Mouse (Mus musculus) limb, embryonic 10.5 days (tissue): ENCODE data around the gene Wnt2b. TPM values are rescaled to one million over a fixed set of nuclear protein-coding genes. Genes with fewer than 3 reads are reported as not detected.

Experiments used
- DNase-seq: peaks from one replicate; pipeline ENCODE4 v3.0.0-alpha.2; 2017; ENCODE audit warnings: low spot score
- H3K27ac ChIP-seq: fragments of 300-500 bp; sonication (generic); 2 replicates; pipeline ENCODE4 v1.5.1; 2016; ENCODE audit warnings: mild to moderate bottlenecking
- H3K27me3 ChIP-seq: fragments of 300-500 bp; sonication (generic); 2 replicates; pipeline ENCODE4 v1.6.1; 2016; ENCODE audit warnings: low read depth, mild to moderate bottlenecking; ENCODE audit not compliant: poor library complexity, severe bottlenecking
- H3K36me3 ChIP-seq: fragments of 300-500 bp; sonication (generic); 2 replicates; pipeline ENCODE4 v1.6.1; 2016; ENCODE audit warnings: mild to moderate bottlenecking, moderate library complexity
- H3K4me1 ChIP-seq: fragments of 300-500 bp; sonication (generic); 2 replicates; pipeline ENCODE4 v1.6.1; 2016
- H3K4me3 ChIP-seq: fragments of 300-500 bp; sonication (generic); 2 replicates; pipeline ENCODE4 v1.5.1; 2016; ENCODE audit warnings: mild to moderate bottlenecking, moderate library complexity
- H3K9me3 ChIP-seq: fragments of 300-500 bp; sonication (generic); replicated peaks from 2 replicates; pipeline ENCODE4 v1.6.1; 2016; ENCODE audit warnings: mild to moderate bottlenecking
- WGBS: fragments of 180-500 bp; shearing (Covaris S2); methylation state at CpG from one replicate; pipeline ENCODE4 v1.1.7; 2016; 5-methylcytosine and 5-hydroxymethylcytosine counted together
- polyA plus RNA-seq: library from polyadenylated mRNA; unstranded; fragments of >200 nt; fragmentation: Nextera tagmentation; extraction: Ambion mirVana; gene quantifications from 2 replicates; pipeline ENCODE4 v1.2.1, GENCODE M21; 2016

Gene Wnt2b
- polyA plus RNA-seq, 1 experiment from 2014 or later = 0.39 TPM

DNA sequence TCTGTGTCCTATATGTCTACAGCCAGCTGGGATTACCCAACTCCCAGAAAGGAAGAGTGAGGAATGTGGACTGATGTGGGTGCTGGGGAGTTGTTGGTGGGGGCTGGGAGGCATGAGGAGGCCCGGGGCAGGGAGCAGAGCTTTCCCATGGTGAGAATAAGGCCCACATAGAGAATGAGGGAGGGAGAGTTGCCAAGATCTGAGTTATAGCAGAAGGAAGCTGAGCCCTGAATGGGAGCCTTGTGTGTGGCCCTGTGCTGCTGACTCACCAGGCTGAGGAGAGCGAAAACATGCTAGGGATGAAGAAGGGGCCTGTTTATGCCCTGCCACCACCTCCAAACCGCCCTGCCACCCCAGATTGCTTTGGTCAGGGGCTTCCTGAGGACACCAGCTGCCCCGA is 32.1 kb upstream of the Wnt2b start:
- H3K4me1 ChIP-seq = peaks cover 29% of the 10 kb centered on the region
- H3K27ac ChIP-seq = peak overlapping the region; percentile 42
- DNase-seq = no peak
- no peaks in the 10 kb centered on the region for H3K27me3 ChIP-seq
- WGBS = 46% methylated on average over 4 of the region's 4 CpGs
- no peak overlapping the region for H3K4me3 ChIP-seq
- H3K9me3 ChIP-seq = no peaks in the 10 kb centered on the region
- no peaks in the 10 kb centered on the region for H3K36me3 ChIP-seq

DNA sequence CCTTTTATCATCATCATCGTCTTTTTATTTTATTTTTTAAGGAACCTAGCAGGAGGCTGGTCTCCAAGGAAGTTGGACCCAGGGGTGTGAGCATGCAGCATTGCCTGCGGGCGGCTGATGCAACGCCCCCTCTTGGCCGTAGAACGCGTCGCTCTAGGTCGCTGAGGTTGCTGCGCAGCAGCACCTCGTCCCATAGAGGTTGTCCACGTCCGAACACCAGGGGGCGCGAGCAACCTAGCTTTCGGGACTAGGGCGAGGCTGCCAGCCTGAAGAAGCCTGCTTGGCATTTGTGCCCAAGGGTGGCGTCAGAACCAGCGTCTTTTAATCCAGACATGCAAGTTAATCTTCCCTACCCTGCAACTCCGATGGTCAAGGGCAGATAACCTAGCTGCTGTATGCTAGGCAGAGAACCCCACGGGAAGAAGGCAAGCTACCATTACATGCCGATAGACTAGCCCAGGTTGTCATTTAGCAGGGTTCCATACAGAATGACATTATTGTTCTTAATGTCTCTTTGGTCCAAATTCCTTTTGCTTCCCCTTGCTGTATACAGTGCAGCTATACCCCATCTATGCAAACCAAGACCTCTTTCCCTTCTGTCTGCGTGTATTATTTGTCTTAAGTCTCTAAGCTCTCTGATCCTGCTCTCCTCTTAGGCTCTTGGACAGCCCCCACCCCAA is 31.1 kb upstream of the Wnt2b start:
- peak; percentile 90 for DNase-seq
- Histone ChIP-seq H3K27ac (no peak overlapping the region), H3K4me1 (peaks cover 20% of the 10 kb centered on the region), H3K27me3 (no peaks in the 10 kb centered on the region), H3K4me3 (0 out of 2 replicates have a peak overlapping the region, but pooled peaks have one; percentile 2), H3K36me3 (no peaks in the 10 kb centered on the region), H3K9me3 (no peaks in the 10 kb centered on the region)
- 17% methylated on average over 23 of the region's 23 CpGs for WGBS

- WGBS = 86% methylated on average over 5 of the region's 5 CpGs
- Histone ChIP-seq H3K9me3 (no peaks in the 10 kb centered on the region), H3K27me3 (no peaks in the 10 kb centered on the region), H3K36me3 (no peaks in the 10 kb centered on the region), H3K27ac (no peak overlapping the region), H3K4me3 (no peak overlapping the region), H3K4me1 (peaks cover 16% of the 10 kb centered on the region)
- DNase-seq = no peak
These were observed 30.0 kb upstream of the Wnt2b start for GRCm38 (mm10) chr3:104991703-104992102.

DNA sequence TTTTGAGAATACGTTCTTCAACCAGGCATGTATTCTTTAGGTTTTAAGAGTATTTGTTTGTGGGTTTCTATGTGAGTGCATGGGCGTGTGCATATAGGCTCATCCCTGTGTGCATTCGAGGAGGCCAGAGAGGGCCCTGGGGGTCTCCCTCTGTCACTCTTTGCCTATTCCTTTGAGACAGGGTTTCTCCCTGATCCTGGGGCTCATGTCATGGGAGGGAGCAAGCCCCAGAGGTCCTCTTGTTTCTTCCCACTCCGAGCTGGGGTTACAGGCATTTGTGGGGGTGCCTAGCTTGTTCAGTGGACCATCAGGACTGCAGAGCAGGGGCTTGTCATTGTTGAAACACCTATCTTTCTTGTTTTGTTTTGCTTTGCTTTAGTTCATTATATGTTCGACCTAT is 26.2 kb upstream of the Wnt2b start:
- H3K36me3 ChIP-seq = no peaks in the 10 kb centered on the region
- no peaks in the 10 kb centered on the region for H3K9me3 ChIP-seq
- H3K4me3 ChIP-seq = no peak overlapping the region
- 0 out of 2 replicates have a peak, but pooled peaks cover 3% of the 10 kb centered on the region for H3K4me1 ChIP-seq
- WGBS = 82% methylated on average over 5 of the region's 5 CpGs
- DNase-seq = no peak
- H3K27me3 ChIP-seq = no peaks in the 10 kb centered on the region
- H3K27ac ChIP-seq = no peak overlapping the region

- no peak overlapping the region for H3K27ac ChIP-seq
- H3K4me1 ChIP-seq = no peaks in the 10 kb centered on the region
- DNase-seq = no peak
- H3K4me3 ChIP-seq = no peak overlapping the region
- 86% methylated on average over 5 of the region's 5 CpGs for WGBS
- no peaks in the 10 kb centered on the region for H3K27me3 ChIP-seq
- no peaks in the 10 kb centered on the region for H3K9me3 ChIP-seq
- H3K36me3 ChIP-seq = no peaks in the 10 kb centered on the region
These were observed 18.0 kb upstream of the Wnt2b start for GRCm38 (mm10) chr3:104979735-104980134.

- Histone ChIP-seq H3K27ac (peak overlapping the region; percentile 86), H3K4me3 (peak overlapping the region; percentile 53), H3K27me3 (peaks cover 42% of the 10 kb centered on the region), H3K36me3 (no peaks in the 10 kb centered on the region), H3K4me1 (peaks cover 59% of the 10 kb centered on the region), H3K9me3 (no peaks in the 10 kb centered on the region)
- DNase-seq = peak; percentile 96
- under 1% methylated on average over 49 of the region's 49 CpGs for WGBS
These were observed 6.0 kb upstream of the Wnt2b start for GRCm38 (mm10) chr3:104967548-104968300.

DNA sequence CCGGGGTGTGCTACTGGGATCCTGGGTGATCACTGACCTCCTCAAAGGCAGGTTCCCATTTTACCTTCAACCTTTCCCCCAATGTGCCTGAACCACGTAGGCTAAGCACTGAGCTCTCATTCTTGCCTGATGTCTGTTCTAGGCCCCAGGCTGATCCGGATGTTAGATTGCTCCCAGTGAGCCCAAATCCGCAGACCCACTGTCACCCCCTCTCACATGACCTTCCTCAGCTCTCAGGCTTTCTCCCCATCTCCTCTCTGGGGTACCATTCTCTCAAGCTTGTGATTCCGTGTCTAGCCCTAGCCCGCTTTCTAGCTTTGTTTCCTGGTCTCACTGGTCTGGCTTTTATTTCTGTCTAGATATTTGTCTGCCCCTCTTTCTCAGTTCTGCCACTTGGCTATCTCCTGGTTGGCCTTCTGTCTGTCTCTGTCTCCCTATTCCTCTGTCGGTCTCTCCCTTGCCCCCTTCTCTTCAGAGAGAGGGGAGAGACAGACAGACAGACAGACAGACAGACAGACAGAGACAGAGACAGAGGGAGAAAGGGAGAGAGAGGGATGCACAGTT is 4.4 kb upstream of the Wnt2b start:
- Histone ChIP-seq H3K4me3 (no peak overlapping the region), H3K36me3 (no peaks in the 10 kb centered on the region), H3K4me1 (peaks cover 75% of the 10 kb centered on the region), H3K9me3 (no peaks in the 10 kb centered on the region), H3K27ac (peak overlapping the region; percentile 46), H3K27me3 (peaks cover 58% of the 10 kb centered on the region)
- peak; percentile 31 for DNase-seq
- WGBS = 73% methylated on average over 7 of the region's 7 CpGs

DNA sequence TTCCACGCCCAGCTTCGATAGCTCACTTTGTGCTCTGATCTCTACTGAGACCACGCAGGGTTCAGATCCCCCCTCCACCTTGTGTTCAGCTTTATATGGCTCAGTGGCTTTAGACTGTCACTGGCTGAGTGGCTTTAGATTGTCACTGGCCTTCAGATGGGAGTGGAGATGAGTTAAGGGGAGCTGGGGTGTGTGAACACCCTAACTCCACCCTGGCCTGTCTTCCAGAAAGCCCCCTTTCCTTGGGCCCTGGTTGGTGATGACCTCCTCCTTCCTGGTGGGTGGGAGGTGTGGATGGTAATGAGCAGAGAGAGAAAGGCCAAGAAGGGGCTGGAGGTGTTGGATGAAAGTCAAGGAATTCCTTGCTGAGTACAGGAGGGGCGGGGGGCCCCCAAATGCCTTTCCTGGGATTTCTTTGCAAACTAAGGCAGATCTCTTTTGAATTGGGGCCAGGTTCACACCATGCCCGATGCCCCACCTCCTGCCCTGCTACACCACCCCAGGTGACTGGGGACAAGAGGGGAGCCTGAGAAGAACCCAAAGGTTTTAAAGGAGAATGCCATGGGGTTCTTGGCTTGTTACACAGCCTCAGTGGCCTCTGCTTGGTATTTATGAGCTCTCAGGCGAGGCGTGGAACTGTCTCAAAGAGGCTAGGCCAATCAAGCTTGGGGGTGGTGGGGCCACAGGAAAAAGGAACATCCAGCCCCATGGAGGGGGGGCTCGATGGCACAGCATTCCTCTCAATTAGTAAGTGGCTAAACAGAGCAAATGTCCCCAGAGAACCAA is 3.5 kb upstream of the Wnt2b start:
- 51% methylated on average over 8 of the region's 8 CpGs for WGBS
- DNase-seq = peak; percentile 28
- peaks cover 66% of the 10 kb centered on the region for H3K27me3 ChIP-seq
- H3K9me3 ChIP-seq = no peaks in the 10 kb centered on the region
- peak overlapping the region; percentile 31; the same call in 1 of the 2 replicates for H3K27ac ChIP-seq
- peaks cover 83% of the 10 kb centered on the region for H3K4me1 ChIP-seq
- no peak overlapping the region for H3K4me3 ChIP-seq
- H3K36me3 ChIP-seq = no peaks in the 10 kb centered on the region

GRCm38 (mm10) chr3:104963331-104964276 is 1.9 kb upstream of the Wnt2b start:
- Histone ChIP-seq H3K27me3 (peaks cover 83% of the 10 kb centered on the region), H3K9me3 (no peaks in the 10 kb centered on the region), H3K36me3 (no peaks in the 10 kb centered on the region), H3K4me3 (0 out of 2 replicates have a peak overlapping the region, but pooled peaks have one; percentile 8), H3K27ac (0 out of 2 replicates have a peak overlapping the region, but pooled peaks have one; percentile 48), H3K4me1 (peaks cover 86% of the 10 kb centered on the region)
- WGBS = 23% methylated on average over 13 of the region's 13 CpGs
- peak; percentile 43 for DNase-seq

DNA sequence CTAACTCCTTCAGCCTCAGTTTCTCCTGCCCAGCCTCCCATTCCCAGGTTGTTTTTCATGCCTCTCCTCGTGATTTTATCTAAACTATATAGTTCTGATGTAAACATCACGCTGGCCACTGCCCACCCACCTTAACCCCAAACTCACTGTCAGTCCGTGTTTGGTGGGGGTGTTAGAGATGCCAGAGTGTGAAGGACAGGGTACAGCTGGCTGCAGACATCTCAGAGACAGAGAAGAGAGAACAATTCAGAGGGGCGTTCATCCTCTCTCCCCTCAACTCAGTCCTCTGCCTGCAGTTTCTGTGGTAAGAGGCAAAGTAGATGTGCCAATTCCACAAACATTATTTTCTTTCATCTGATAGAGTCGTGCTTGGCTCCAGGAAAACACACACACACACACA is 1.1 kb upstream of the Wnt2b start:
- WGBS = 10% methylated on average over 5 of the region's 5 CpGs
- Histone ChIP-seq H3K27me3 (peaks cover 88% of the 10 kb centered on the region), H3K27ac (no peak overlapping the region; the same call in 1 of the 2 replicates), H3K9me3 (no peaks in the 10 kb centered on the region), H3K36me3 (no peaks in the 10 kb centered on the region), H3K4me1 (peaks cover 79% of the 10 kb centered on the region), H3K4me3 (no peak overlapping the region)
- peak; percentile 35 for DNase-seq

DNA sequence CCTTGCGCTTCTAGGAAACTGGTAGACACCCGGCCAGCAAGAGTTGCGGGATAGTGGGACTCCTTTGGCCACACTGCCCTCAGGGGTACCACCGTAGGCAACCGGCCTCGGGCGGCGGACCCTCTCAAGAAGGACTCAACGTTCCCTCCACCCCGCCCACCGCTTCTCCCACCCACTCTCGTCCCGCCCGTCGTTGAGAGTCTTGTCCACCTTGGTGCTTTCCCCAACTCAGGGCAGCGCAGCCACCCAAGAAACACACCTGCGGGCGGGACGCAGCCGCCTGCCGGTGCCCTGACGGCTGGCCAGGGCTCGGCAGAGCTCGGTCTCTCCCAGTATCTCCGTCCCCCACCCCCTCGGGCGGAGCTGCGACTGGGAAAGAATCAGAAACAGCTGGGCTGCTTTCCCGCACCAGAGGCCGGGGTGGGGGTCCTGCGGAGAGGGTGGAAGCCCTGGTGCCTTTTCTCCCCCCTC is 455 bp upstream of the Wnt2b start:
- peak; percentile 77 for DNase-seq
- H3K4me1 ChIP-seq = peaks cover 73% of the 10 kb centered on the region
- H3K27me3 ChIP-seq = peaks cover 88% of the 10 kb centered on the region

More for the DNA sequence above, 455 bp upstream of the Wnt2b start:
- WGBS = 1% methylated on average over 31 of the region's 31 CpGs
- Histone ChIP-seq H3K4me3 (peak overlapping the region; percentile 57), H3K27ac (peak overlapping the region; percentile 67), H3K36me3 (no peaks in the 10 kb centered on the region), H3K9me3 (no peaks in the 10 kb centered on the region)
